Mouse (Mus musculus): ENCODE data around the gene Micu2.

- TF ChIP-seq EP300 (IDR thresholded peaks at IDR 0.05; ENCODE audit: insufficient read depth, low read depth, low read length) (no peak), CTCF (IDR thresholded peaks at IDR 0.05; ENCODE audit: low read depth, low read length) (no peak), POLR2A (IDR thresholded peaks at IDR 0.05; ENCODE audit: insufficient read depth, low read length) (no peak)
Observed at GRCm38 (mm10) chr14:57985780-57986179, 13.3 kb downstream of the Micu2 start.
